Mouse (Mus musculus) erythroblast, embryonic 14.5 days (primary cell): ENCODE data around the gene Sdha.

Experiments used
- GATA1 ChIP-seq: IDR thresholded peaks from 2 replicates; pipeline ENCODE4 v1.6.1; 2012; ENCODE audit warnings: low read length, inconsistent platforms, mixed read lengths
- TAL1 ChIP-seq: IDR thresholded peaks from 3 replicates; pipeline ENCODE4 v1.6.1; 2012; ENCODE audit warnings: low read length, inconsistent platforms, mixed read lengths

DNA sequence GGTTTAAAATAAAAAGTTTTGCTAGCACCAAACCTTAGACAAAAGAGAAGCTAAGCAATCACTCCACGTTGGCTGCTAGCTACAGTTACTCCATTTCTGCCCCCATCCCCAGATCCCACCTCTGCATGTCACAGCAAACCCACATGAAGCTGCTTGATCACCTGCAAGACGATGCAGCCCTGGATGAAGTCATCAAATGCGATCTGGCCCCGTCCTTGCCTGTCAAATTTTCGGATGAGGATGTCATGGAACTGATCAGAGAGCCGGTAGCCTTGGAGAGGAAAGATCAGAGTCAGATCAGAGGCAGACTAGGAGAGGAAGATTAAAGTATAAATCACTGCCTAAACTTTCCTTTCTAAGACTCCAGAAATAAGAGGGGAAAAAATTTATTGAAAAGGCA lies 44.7 kb downstream of the Sdha start:
- TF ChIP-seq TAL1 (no peak), GATA1 (no peak)
